Mouse (Mus musculus) urinary bladder, postnatal 10 days (tissue): ENCODE measurements around the gene Syt8.

Experiments used
- DNase-seq: peaks from one replicate; pipeline ENCODE4 v3.0.0; 2022; ENCODE audit warnings: low spot score

Gene Syt8

GRCm38 (mm10) chr7:142408686-142409085 is 26.0 kb upstream of the Syt8 start:
- DNase-seq = no peak

DNA sequence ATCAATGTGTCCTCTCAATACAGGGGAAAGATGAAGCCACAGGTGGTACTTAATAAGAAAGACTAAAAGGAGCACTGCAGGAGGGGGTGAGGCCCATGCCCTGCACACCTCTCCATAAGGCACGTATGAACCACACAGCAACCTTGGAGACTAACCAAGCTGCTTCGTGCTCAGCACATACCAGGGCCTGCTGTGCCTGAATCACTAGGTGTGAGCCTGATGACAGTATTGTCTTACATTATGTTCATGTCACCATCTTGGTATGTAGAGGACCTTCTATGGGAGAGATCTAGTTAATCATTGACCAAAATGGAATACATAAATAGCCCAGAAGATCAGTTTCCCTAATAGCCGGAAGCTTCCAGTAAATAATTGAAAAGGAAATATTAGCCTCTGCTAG is 25.0 kb upstream of the Syt8 start:
- no peak for DNase-seq

- no peak for DNase-seq
Observed at GRCm38 (mm10) chr7:142413285-142413684, 21.4 kb upstream of the Syt8 start.

- no peak for DNase-seq
Observed at GRCm38 (mm10) chr7:142415314-142415713, 19.3 kb upstream of the Syt8 start.

DNA sequence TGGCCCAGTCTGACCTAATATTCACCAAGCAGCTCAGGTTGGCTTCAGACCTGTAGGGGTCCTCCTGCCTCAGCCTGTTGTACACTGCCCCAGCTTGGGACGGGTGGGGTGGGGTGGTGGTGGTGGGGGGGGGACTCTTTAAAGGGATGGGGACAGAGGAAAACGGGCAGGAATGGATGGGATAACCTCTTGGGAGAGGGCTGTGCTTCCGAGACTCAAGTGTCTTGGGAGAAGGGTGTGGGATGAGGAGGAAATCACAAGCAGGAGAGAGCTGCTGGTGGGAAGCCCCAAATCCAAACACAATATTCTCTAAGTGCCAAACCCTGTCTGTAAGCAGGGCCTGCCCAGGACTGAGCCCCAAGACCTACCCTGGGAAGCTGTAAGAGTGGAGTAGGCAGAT is 18.4 kb upstream of the Syt8 start:
- no peak for DNase-seq

- DNase-seq = no peak
Observed at GRCm38 (mm10) chr7:142418027-142418426, 16.6 kb upstream of the Syt8 start.

- no peak for DNase-seq
Observed at GRCm38 (mm10) chr7:142418679-142419078, 16.0 kb upstream of the Syt8 start.

DNA sequence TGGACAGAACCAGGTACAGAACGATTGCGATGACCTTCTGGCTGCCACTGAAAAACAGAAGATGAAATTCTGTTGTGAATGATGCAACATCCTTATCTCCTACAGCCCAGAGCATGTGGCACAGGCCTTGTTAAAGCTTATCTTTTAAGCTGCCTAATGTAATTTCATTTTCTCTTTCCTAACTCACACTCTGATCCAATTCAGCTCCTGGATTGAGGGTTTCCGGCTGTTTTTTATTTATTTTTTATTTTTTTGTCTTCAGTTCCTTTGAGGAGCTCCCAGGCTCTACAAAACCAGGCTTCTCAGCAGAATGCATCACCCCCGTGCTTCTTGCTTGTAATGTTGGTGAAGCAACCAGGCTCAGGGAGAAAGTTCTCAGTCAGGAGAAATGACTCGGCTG is 14.8 kb upstream of the Syt8 start:
- no peak for DNase-seq

DNA sequence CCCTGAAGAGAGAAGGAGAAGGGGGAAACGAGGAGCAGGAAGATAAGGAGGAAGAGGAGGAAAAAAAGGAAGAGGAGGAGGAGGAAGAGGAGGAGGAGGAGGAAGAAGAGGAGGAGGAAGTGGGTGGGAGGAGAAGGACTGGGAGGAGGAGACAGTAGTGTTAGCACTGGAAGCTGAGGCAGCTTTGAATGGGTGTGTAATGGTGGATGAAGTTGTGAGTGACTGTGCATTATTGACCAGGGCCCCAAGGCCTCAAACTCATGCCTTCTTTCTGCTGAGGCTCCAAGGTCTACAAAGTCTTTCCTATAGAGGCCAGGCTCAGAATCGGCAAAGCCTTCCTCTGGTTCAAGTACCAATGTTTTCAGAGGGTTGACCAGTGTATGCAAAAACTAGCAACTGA is 12.8 kb upstream of the Syt8 start:
- DNase-seq = no peak

DNA sequence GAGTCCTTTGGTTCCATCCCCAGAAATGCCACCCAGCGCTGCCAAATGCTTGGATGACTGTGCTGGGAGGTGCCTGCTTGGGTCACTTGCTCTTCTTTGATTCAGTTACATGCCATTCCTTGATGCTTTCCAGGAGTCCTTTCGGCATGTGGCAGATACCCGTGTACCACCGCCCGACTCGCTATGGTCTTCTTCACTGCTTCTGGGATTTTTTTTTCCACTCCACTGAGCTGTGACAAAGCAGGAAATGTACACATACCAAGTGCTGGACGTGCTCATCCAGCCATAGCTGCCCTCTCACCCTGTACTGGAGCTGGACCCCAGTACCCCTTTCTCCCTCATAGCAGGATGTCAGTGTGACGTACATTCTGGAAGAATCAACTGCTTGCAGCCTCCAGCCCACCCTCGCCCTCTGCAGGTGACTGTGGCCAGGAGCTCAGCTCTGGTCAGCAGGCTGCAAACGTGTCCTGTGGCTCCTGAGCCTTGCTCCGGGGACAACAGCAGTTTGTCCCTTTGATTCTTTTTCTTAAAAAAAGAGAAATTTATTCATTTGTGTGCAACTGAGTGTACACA is 8.9 kb upstream of the Syt8 start:
- DNase-seq = no peak

- no peak for DNase-seq
Observed at GRCm38 (mm10) chr7:142428213-142428612, 6.4 kb upstream of the Syt8 start.

DNA sequence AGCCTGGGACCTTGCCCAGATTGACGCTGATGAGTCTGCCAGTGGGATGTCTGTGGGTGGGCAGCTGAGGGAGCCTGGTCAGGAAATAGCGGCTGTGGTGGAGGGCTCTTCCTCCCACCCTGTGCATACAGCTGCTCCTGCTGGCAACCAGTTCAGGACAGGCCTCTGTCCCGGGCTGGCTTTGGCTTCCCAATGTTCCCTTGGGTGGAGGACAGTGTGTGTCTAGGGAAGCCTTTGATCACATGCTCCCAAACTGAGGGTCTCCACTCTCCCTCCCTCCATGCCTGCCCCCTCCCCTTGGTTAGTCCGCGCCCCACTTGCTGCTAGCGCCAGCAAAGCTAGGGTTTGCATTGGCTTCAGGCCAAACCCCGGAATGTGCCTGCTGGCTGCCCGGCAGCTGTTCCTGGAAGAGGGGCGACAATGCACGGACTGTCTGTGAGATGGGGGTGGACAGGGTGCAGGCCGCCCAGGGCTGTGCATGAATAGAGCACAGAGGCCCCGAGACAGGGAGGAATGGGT is 4.4 kb upstream of the Syt8 start:
- DNase-seq = no peak

DNA sequence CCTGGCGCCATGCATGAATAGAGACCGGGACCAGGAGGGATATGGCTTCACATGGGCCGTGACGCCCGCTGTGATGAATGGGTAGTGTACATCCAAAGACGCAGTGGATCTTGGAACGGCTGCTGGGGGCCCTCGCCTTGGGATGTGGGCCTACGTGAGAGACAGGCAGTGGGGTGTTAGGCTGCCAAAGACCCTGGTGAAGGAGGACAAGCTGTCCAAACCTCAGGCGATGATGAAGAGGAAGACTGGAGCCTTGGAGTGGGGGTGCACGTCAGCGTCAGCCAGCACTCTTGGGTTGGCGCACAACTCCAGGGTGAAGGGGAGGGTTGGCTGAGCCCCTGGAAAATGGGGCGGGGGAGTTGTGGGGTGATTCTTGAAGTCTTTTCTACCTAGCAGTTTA is 3.5 kb upstream of the Syt8 start:
- no peak for DNase-seq

- DNase-seq = no peak
Observed at GRCm38 (mm10) chr7:142433623-142434022, 1.0 kb upstream of the Syt8 start.

DNA sequence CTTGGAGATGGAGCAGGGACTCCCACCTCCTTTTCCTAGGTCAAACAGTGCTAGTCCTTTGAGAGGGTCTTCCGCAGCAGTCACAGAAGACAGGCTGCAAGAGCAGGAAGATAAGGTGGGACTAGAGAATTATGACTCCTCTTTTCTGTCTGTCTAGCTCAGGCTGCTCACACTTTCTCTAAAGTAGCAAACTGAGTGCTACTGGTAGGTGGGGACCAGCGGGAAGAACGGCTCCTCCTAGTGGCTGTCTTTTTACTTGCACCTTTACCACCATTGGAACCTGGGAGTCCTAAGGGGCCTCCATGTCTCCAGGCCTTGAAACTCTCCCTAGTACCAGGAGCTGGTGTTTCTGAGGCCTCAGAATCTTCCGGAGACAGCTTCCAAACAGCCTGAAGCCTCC is 874 bp downstream of the Syt8 start:
- no peak for DNase-seq

- DNase-seq = no peak
Observed at GRCm38 (mm10) chr7:142437324-142437723, 2.7 kb downstream of the Syt8 start.

DNA sequence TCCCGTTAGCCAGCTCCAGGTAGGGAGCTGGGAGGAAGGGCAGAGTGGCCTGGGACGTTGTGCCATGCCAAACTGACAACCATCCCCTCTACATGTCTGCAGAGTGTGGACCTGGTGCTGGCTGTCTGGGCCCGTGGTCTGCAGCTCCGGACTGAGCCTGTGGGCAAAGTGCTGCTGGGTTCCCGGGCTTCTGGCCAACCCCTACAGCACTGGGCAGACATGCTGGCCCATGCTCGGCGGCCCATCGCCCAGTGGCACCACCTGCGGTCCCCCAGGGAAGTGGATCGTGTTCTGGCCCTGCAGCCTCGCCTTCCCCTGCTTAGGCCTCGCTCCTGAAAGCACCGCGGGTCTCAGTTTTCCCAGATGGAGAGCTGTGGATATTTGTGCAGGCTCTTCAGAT is 5.3 kb downstream of the Syt8 start:
- no peak for DNase-seq

DNA sequence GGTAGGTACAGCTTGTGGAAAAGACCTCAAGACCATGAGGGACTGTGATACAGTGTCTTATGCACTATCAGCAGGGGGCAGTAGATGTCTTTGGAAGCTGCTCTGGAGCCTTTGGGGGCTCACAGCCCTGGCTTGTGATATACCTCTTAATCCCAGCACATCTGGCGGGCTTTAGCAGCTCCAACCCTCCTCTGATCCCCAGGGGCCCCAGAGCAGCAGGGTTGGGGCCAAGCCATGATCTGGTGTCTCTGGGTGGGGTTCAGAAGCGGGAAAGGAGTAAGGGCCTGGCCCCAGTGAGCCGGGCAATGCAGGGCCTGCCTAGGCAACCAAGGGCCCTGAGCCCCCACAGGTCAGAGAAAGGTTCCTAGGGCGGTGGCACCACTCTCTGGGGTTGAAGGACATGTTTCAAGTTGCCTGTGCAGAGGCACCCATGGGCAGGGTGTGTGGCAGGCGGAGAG is 6.0 kb downstream of the Syt8 start:
- DNase-seq = no peak

DNA sequence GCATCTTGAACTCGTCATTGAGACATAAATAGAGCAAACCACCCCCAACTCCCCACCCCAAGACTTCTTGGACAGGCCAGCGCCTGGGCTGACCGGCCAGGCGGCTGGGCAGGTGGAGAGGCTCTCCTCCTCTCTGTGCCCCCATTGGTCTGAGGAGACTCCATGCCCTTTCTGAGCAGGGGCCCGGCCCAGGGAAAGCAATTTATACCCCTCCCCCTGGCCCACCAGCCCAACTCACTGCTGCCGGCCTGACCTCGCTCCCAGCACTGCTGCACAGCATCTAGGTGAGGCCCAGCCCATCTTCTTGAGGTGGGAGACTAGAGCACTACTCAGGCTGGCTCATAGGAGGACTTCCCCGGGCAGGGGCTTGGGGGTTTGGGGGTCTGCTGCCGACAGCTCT is 6.9 kb downstream of the Syt8 start, which contains the start of gene Tnni2:
TSS of gene Tnni2 (plus strand) at position 224 of the 400 bp plus-strand sequence.
- no peak for DNase-seq

DNA sequence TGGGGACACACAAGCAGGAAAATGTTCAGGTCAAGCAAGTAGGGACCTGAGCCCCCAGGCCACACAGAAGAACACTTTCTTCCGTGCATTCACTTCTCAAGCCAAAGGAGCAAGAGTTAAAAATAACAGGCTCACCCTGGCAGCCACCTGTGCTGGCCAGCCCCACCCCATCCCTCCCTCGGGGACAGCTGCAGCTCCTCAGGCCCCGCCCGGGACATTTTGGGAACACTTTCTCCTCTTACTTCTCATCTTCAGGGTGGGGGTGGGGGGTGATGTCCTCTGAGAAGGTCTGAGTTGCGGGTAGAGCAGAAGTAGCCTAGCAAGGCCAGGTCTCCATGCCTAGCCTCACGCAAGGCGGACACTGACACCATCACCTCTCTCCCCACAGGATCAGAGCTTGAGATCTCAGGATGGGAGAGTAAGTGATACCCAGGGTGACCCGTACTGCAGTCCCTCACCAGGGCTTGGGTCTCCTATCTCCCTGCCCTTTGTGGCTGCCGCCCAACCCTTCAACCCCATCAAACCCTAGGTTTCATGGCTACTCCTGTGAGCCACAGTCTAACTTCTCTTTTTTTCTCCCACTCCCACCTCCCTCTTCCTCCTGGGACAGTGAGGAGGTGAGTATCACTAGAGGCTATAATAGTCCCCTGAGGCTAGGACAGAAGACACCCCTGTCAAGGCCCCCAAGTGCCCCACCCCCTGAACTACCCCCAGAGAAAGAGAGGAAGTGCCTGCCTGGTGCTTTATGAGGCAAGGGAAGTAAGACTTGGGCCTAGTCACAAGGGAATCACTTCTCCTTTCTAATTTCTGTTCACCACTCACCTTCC is 7.6 kb downstream of the Syt8 start:
- no peak for DNase-seq

DNA sequence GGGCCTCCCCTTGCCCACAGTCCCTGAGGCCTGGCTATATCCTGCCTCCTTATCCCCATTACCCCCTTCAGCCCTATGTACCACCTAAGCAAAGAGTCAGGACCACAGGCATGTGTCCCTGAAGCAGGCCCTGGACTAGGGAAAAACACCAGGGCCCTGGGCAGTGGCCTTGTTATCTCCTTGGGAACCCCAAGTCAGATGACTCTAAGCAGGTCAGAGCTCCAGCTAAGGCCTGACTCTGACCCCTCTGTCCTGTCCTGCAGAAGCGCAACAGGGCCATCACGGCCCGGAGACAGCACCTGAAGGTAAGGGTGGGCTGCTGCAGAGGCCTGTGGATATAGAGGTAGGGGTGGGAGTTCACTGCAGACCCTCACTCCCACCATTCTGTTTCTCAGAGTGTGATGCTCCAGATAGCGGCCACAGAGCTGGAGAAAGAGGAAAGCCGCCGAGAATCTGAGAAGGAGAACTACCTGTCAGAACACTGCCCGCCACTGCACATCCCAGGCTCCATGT is 8.3 kb downstream of the Syt8 start:
- DNase-seq = no peak

- DNase-seq = no peak
Observed at GRCm38 (mm10) chr7:142443474-142443873, 8.8 kb downstream of the Syt8 start.

DNA sequence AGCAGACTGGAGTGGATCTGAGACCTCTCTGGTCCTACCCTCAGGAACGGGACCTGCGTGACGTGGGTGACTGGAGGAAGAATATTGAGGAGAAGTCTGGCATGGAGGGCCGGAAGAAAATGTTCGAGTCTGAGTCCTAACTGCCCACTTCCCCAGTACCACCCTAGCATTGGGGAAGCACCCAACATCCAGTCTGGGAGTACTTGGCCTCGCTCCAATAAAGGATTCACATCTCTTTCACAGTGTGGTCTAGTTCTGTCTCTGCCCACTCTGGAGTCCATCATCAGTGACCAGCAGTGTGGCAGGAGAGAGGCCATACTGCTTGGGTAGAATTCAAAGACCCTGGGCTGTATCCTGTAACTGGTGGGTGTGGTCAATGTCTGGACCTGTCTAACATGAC is 9.5 kb downstream of the Syt8 start:
- DNase-seq = no peak
